Mouse (Mus musculus) right cerebral cortex, postnatal 10 days (tissue): Measurements from ENCODE around the gene Unc50.
A peak's percentile ranks its signal among the peaks of the same experiment; 100 is the strongest.

Experiments used
- DNase-seq, 2 experiments: peaks; one replicate each; pipeline ENCODE4 v3.0.0; 2021; ENCODE audit warnings: low spot score in 2 of 2

Gene Unc50

GRCm38 (mm10) chr1:37429366-37430296 is at the start of gene Unc50, which contains the start of gene Coa5:
TSS of gene Unc50 (plus strand) at chr1:37430139.
TSS of gene Coa5 (minus strand) at chr1:37430103.
- peak; percentile 96 to 97 for DNase-seq

- no peak for DNase-seq
Observed at GRCm38 (mm10) chr1:37380913-37381312, 49.0 kb upstream of the Unc50 start.

- no peak for DNase-seq
Observed at GRCm38 (mm10) chr1:37384304-37384703, 45.6 kb upstream of the Unc50 start.

- DNase-seq: no peak
Observed at GRCm38 (mm10) chr1:37386448-37386971, 43.4 kb upstream of the Unc50 start.

GRCm38 (mm10) chr1:37393174-37393573 is 36.8 kb upstream of the Unc50 start:
- DNase-seq: peak; percentile 69 to 78

- DNase-seq: no peak
Observed at GRCm38 (mm10) chr1:37396481-37396880, 33.5 kb upstream of the Unc50 start.

GRCm38 (mm10) chr1:37398961-37399360 is 31.0 kb upstream of the Unc50 start:
- DNase-seq: no peak

GRCm38 (mm10) chr1:37399734-37400133 is 30.2 kb upstream of the Unc50 start:
- DNase-seq: no peak

GRCm38 (mm10) chr1:37401687-37402086 is 28.3 kb upstream of the Unc50 start:
- peak in 1 of 2 experiments; percentile 66 for DNase-seq

GRCm38 (mm10) chr1:37405137-37405536 is 24.8 kb upstream of the Unc50 start:
- no peak for DNase-seq

- DNase-seq: no peak
Observed at GRCm38 (mm10) chr1:37407228-37407627, 22.7 kb upstream of the Unc50 start.

GRCm38 (mm10) chr1:37408059-37408458 is 21.9 kb upstream of the Unc50 start:
- no peak for DNase-seq

GRCm38 (mm10) chr1:37408678-37409077 is 21.3 kb upstream of the Unc50 start:
- no peak for DNase-seq

- no peak for DNase-seq
Observed at GRCm38 (mm10) chr1:37409647-37410046, 20.3 kb upstream of the Unc50 start.

- no peak for DNase-seq
Observed at GRCm38 (mm10) chr1:37415394-37415793, 14.5 kb upstream of the Unc50 start.

- peak; percentile 51 to 55 for DNase-seq
Observed at GRCm38 (mm10) chr1:37419420-37419819, 10.5 kb upstream of the Unc50 start.

- DNase-seq: no peak
Observed at GRCm38 (mm10) chr1:37427144-37427875, 2.6 kb upstream of the Unc50 start.

GRCm38 (mm10) chr1:37428911-37429310 is 1.0 kb upstream of the Unc50 start:
- no peak for DNase-seq

GRCm38 (mm10) chr1:37430297-37430840 is 430 bp downstream of the Unc50 start:
- no peak for DNase-seq

GRCm38 (mm10) chr1:37436419-37436818 is 6.5 kb downstream of the Unc50 start:
- no peak for DNase-seq

- no peak for DNase-seq
Observed at GRCm38 (mm10) chr1:37442848-37443835, 13.2 kb downstream of the Unc50 start.
